Mouse (Mus musculus): ENCODE measurements around the gene Megf8.
"Not testable (repeated sequence)": the region's sequence is repeated elsewhere in the genome, so short reads cannot be mapped to it uniquely, and the experiment has no call there.

Gene Megf8

GRCm38 (mm10) chr7:25296945-25297453 lies 20.0 kb upstream of the Megf8 start:
- peak; percentile 37 to 77 for DNase-seq (ENCODE audit: low spot score in 2 of 2)

GRCm38 (mm10) chr7:25297454-25298325 lies 19.3 kb upstream of the Megf8 start, which contains the start of gene Pafah1b3:
Gene Pafah1b3 (minus strand): TSS chr7:25297986.
- peak; percentile 59 to 75 for DNase-seq (ENCODE audit: low spot score in 2 of 2)

- DNase-seq (ENCODE audit: low spot score in 2 of 2) = no peak
These were observed 15.9 kb upstream of the Megf8 start, which contains the start of gene Prr19 for GRCm38 (mm10) chr7:25301063-25301462. Gene Prr19 (plus strand): TSS chr7:25301411.

- no peak for DNase-seq (ENCODE audit: low spot score in 2 of 2)
These were observed 13.8 kb upstream of the Megf8 start for GRCm38 (mm10) chr7:25303003-25303684.

GRCm38 (mm10) chr7:25303685-25304006 lies 13.3 kb upstream of the Megf8 start:
- DNase-seq (ENCODE audit: low spot score in 2 of 2) = no peak

- no peak for DNase-seq (ENCODE audit: low spot score in 2 of 2)
These were observed 11.5 kb upstream of the Megf8 start for GRCm38 (mm10) chr7:25305481-25305880.

- peak in 1 of 2 experiments; percentile 57 for DNase-seq (ENCODE audit: low spot score in 2 of 2)
These were observed 10.9 kb upstream of the Megf8 start, which contains the start of gene Tmem145 for GRCm38 (mm10) chr7:25305956-25306613. Gene Tmem145 (plus strand): TSS chr7:25306106.

- no peak for DNase-seq (ENCODE audit: low spot score in 2 of 2)
These were observed 10.4 kb upstream of the Megf8 start for GRCm38 (mm10) chr7:25306614-25306996.

GRCm38 (mm10) chr7:25308702-25309318 lies 8.2 kb upstream of the Megf8 start:
- DNase-seq (ENCODE audit: low spot score in 2 of 2) = no peak

- DNase-seq (ENCODE audit: low spot score in 2 of 2) = no peak
These were observed 7.5 kb upstream of the Megf8 start for GRCm38 (mm10) chr7:25309425-25309824.

GRCm38 (mm10) chr7:25311193-25311592 lies 5.8 kb upstream of the Megf8 start:
- no peak for DNase-seq (ENCODE audit: low spot score in 2 of 2)

- no peak for DNase-seq (ENCODE audit: low spot score in 2 of 2)
These were observed 3.6 kb upstream of the Megf8 start for GRCm38 (mm10) chr7:25313325-25313724.

GRCm38 (mm10) chr7:25314606-25315305 lies 2.2 kb upstream of the Megf8 start:
- no peak for DNase-seq (ENCODE audit: low spot score in 2 of 2)

- peak in 1 of 2 experiments; percentile 32 for DNase-seq (ENCODE audit: low spot score in 2 of 2)
These were observed 1.5 kb upstream of the Megf8 start for GRCm38 (mm10) chr7:25315306-25316041.

- no peak for DNase-seq (ENCODE audit: low spot score in 2 of 2)
These were observed 559 bp downstream of the Megf8 start for GRCm38 (mm10) chr7:25317446-25317999.

- DNase-seq (ENCODE audit: low spot score in 2 of 2) = no peak
These were observed 5.1 kb downstream of the Megf8 start for GRCm38 (mm10) chr7:25322058-25322484.

- no peak for DNase-seq (ENCODE audit: low spot score in 2 of 2)
These were observed 6.3 kb downstream of the Megf8 start for GRCm38 (mm10) chr7:25323219-25323618.

- DNase-seq (ENCODE audit: low spot score in 2 of 2) = not testable (repeated sequence)
These were observed 8.5 kb downstream of the Megf8 start for GRCm38 (mm10) chr7:25325431-25325830.

- no peak for DNase-seq (ENCODE audit: low spot score in 2 of 2)
These were observed 9.3 kb downstream of the Megf8 start for GRCm38 (mm10) chr7:25326233-25326632.
